Mouse (Mus musculus): ENCODE data around the gene Miga1.
"Not testable (repeated sequence)": the region's sequence is repeated elsewhere in the genome, so short reads cannot be mapped to it uniquely, and the experiment has no call there.

Gene Miga1

GRCm38 (mm10) chr3:152259409-152259808 is 80.8 kb downstream of the Miga1 start:
- in situ Hi-C loops (cut with MboI; ENCODE audit: unreplicated experiment in 2 of 2), result not testable (repeated sequence)

GRCm38 (mm10) chr3:152257528-152257927 is 82.7 kb downstream of the Miga1 start:
- in situ Hi-C loops (cut with MboI; ENCODE audit: unreplicated experiment in 2 of 2), result no loop called here

GRCm38 (mm10) chr3:152250487-152250886 is 89.7 kb downstream of the Miga1 start:
- in situ Hi-C loops (cut with MboI; ENCODE audit: unreplicated experiment in 2 of 2), result no loop called here

- in situ Hi-C loops (cut with MboI; ENCODE audit: unreplicated experiment in 2 of 2), result loop anchor here (25.0 kb wide), 2 partner anchors 135 to 1665 kb away; partner anchors contain the start of genes Msh4 (in 1 of the 2) and Rabggtb (in 1 of the 2)
These were observed 92.5 kb downstream of the Miga1 start for GRCm38 (mm10) chr3:152247708-152248107.

DNA sequence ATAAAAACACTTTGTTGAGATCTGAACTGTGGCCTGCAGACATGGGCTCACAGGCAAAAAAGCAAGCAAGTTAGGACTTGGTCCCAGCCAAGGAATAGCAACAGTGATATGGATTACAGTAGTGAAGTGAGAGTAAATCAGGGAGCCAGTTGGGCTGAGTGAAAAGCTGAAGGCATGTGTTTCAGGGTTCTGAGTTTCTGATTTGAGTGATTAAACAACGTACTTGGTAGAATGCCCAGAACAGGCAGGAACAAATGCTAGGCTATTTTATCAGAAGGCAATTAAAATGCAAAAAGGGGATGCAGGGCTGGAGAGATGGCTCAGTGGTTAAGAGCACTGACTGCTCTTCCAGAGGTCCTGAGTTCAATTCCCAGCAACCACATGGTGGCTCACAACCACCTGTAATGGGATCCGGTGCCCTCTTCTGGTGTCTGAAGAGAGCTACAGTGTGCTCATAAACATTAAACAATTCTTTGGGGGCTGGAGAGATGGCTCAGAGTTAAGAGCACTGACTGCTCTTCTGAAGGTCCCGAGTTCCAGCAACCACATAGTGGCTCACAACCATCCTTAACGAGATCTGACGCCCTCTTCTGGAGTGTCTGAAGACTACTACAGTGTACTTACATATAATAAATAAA is 94.8 kb downstream of the Miga1 start:
- in situ Hi-C loops (cut with MboI; ENCODE audit: unreplicated experiment in 2 of 2), result loop anchor here (25.0 kb wide), 2 partner anchors 133 to 1667 kb away; partner anchors contain the start of genes Msh4 (in 1 of the 2) and Rabggtb (in 1 of the 2)

- in situ Hi-C loops (cut with MboI; ENCODE audit: unreplicated experiment in 2 of 2), result loop anchor here (25.0 kb wide), 2 partner anchors 131 to 1669 kb away; partner anchors contain the start of genes Msh4 (in 1 of the 2) and Rabggtb (in 1 of the 2)
These were observed 96.9 kb downstream of the Miga1 start for GRCm38 (mm10) chr3:152243304-152243703.

- in situ Hi-C loops (cut with MboI; ENCODE audit: unreplicated experiment in 2 of 2), result loop anchor here (25.0 kb wide), 2 partner anchors 129 to 1671 kb away; partner anchors contain the start of genes Msh4 (in 1 of the 2) and Rabggtb (in 1 of the 2)
These were observed 99.1 kb downstream of the Miga1 start for GRCm38 (mm10) chr3:152241098-152241497.

- in situ Hi-C loops (cut with MboI; ENCODE audit: unreplicated experiment in 2 of 2), result loop anchor here (25.0 kb wide), 2 partner anchors 127 to 1673 kb away; partner anchors contain the start of genes Msh4 (in 1 of the 2) and Rabggtb (in 1 of the 2)
These were observed 100.6 kb downstream of the Miga1 start for GRCm38 (mm10) chr3:152239592-152239991.

- in situ Hi-C loops (cut with MboI; ENCODE audit: unreplicated experiment in 2 of 2), result loop anchor here (25.0 kb wide), 2 partner anchors 127 to 1673 kb away; partner anchors contain the start of genes Msh4 (in 1 of the 2) and Rabggtb (in 1 of the 2)
These were observed 101.4 kb downstream of the Miga1 start for GRCm38 (mm10) chr3:152238836-152239235.

DNA sequence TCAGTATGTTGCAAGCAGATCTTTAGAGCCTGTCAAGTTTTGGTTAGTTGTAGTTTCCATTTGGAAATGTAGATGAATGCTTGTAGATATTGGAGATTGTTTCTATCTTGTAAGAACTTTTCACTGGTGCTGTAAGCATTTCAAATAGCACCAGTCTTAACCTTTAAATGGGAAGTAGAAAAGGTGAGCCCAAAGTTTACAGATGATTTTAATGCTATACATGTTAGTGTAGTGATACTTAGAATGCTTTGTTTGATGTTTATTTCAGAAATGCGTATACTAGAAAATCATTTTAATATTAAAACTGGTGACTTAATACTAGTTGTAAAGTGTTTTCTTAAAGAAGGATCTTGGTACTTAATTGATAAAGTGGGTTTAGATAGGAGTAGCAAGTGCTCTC is 104.4 kb downstream of the Miga1 start:
- in situ Hi-C loops (cut with MboI; ENCODE audit: unreplicated experiment in 2 of 2), result loop anchor here (25.0 kb wide), 2 partner anchors 124 to 1676 kb away; partner anchors contain the start of genes Msh4 (in 1 of the 2) and Rabggtb (in 1 of the 2)

DNA sequence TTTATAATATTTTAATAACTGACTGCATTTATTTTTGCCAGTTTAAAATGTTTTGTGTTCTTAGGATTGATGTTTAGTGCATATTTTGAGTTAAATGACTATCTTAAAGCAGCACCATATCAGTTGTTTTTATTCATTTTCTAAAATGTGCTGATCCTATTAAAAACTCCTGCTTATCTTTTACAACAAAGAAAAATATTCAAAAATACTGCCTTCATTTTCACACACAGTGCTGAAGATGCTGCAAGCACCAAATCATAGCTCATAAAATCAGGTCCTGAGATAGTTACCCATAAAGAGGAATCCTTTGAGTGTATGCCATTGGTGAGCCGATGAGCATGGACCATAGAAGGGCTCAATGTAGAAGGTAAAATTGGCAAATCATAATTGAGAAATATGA is 105.0 kb downstream of the Miga1 start:
- in situ Hi-C loops (cut with MboI; ENCODE audit: unreplicated experiment in 2 of 2), result loop anchor here (25.0 kb wide), 2 partner anchors 123 to 1677 kb away; partner anchors contain the start of genes Msh4 (in 1 of the 2) and Rabggtb (in 1 of the 2)

DNA sequence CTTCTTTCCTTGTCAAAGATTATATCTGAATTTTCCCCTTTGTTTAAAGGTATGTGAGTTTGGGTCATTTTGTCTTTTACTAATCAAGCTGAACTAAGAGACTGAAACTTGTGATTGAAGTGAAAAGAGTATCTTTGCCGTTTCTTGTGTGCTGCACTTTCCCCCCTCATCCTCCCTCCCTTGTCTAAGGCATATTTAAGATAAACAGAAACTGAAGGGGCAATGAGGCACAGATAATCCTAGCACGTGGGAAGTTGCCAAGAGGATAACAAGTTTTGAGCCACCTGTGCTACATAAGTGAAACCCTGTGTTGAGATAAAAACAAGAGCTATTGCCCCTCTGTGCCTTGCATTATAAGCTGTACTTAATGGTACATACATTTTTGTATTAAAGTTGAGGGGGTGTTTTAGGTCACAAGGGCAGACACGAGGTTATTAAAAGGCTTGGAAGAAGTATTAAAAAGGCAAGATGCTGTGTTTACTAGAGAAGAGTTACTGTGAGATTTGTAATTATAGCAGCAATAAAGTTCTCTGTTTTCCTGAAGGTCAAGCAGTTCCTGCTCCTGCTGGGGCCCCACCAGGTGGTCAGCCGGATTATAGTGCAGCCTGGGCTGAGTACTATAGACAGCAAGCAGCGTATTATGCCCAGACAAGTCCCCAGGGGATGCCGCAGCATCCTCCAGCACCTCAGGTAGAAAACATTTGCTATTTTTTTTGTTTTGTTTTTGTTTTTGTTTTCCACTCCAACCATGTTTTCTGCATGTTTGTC is 108.7 kb downstream of the Miga1 start:
- in situ Hi-C loops (cut with MboI; ENCODE audit: unreplicated experiment in 2 of 2), result loop anchor here (25.0 kb wide), 2 partner anchors 119 to 1681 kb away; partner anchors contain the start of genes Msh4 (in 1 of the 2) and Rabggtb (in 1 of the 2)

DNA sequence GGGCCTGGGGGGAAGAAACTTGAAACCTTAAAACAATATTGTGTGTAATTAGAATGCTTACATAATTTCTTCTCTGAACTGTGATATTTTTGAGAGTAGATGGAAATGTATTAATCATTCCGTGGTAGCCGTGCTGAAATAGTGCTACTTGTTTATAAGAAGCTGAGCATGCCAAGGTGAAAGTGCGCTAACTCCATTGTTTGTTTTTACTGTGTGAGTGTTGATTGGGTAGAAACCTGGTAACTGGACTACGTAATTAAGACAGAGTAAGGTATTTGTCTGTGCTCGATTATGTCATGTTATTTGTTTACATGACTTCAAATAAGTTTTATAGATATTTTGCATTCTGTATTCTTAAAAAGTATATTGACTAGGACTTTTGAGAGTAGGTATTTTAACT is 110.9 kb downstream of the Miga1 start:
- in situ Hi-C loops (cut with MboI; ENCODE audit: unreplicated experiment in 2 of 2), result loop anchor here (10.0 to 25.0 kb wide), 3 partner anchors 117 to 1683 kb away; partner anchors contain the start of genes Msh4 (in 1 of the 2) and Rabggtb (in 1 of the 2)

- in situ Hi-C loops (cut with MboI; ENCODE audit: unreplicated experiment in 2 of 2), result loop anchor here (10.0 to 25.0 kb wide), 3 partner anchors 117 to 1683 kb away; partner anchors contain the start of genes Msh4 (in 1 of the 2) and Rabggtb (in 1 of the 2)
These were observed 111.4 kb downstream of the Miga1 start for GRCm38 (mm10) chr3:152228843-152229242.

DNA sequence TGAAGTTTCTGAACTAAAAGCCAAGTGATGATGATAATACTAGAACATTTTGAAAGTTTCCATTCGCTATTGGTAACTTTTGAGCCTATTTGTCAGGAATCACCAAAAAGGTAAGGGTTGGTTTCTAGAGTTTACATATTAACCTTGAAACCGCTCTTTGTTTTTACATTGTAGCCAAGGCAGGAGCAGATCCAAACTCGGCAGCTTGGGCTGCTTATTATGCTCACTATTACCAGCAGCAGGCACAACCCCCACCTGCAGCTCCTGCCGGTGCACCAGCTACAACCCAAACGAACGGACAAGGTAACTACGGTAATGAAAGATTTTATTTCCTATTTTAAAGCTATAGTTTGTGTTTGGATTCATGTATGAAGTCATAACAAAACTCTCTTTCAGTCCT is 114.3 kb downstream of the Miga1 start:
- in situ Hi-C loops (cut with MboI; ENCODE audit: unreplicated experiment in 2 of 2), result loop anchor here (10.0 to 25.0 kb wide), 3 partner anchors 114 to 1686 kb away; partner anchors contain the start of genes Msh4 (in 1 of the 2) and Rabggtb (in 1 of the 2)

GRCm38 (mm10) chr3:152224918-152225317 is 115.3 kb downstream of the Miga1 start:
- in situ Hi-C loops (cut with MboI; ENCODE audit: unreplicated experiment in 2 of 2), result loop anchor here (10.0 to 25.0 kb wide), 4 partner anchors 113 to 1712 kb away; partner anchors contain the start of genes Acadm (in 1 of the 2), Msh4 (in 1 of the 2) and Rabggtb (in 1 of the 2)
